Mouse (Mus musculus): ENCODE measurements around the gene Plac9a. TPM values are rescaled to one million over a fixed set of nuclear protein-coding genes. Genes with fewer than 3 reads are reported as not detected.

The Plac9a gene
- polyA plus RNA-seq, 1 experiment from 2014 or later, result 0.53 TPM

Other genes with a start within 250 kb of the Plac9a start
- 26.4 and 26.8 TPM in 2 replicates for gene Ppif, start 208.9 kb downstream of the Plac9a start, polyA plus RNA-seq (2015; fragmentation: Nextera tagmentation; extraction: Ambion mirVana)
- gene Zcchc24, start 134.1 kb downstream of the Plac9a start, polyA plus RNA-seq (2015; fragmentation: Nextera tagmentation; extraction: Ambion mirVana), result 7.5 and 8.3 TPM in 2 replicates
- gene Anxa11, start 60.9 kb downstream of the Plac9a start, polyA plus RNA-seq (2015; fragmentation: Nextera tagmentation; extraction: Ambion mirVana), result 11.2 TPM in 2 replicates
- gene Tmem254a, start 24.6 kb upstream of the Plac9a start, polyA plus RNA-seq (2015; fragmentation: Nextera tagmentation; extraction: Ambion mirVana), result 1.7 and 2.3 TPM in 2 replicates
- gene Cphx1, start 35.2 kb upstream of the Plac9a start, polyA plus RNA-seq (2015; fragmentation: Nextera tagmentation; extraction: Ambion mirVana), result 0.09 TPM in 1 of 2 replicates, not detected in the other
- gene Duxbl1, start 75.5 kb upstream of the Plac9a start, polyA plus RNA-seq (2015; fragmentation: Nextera tagmentation; extraction: Ambion mirVana), result 0.12 TPM in 1 of 2 replicates, not detected in the other
- 3.4 and 4.0 TPM in 2 replicates for gene Gm9780, start 139.6 kb upstream of the Plac9a start, polyA plus RNA-seq (2015; fragmentation: Nextera tagmentation; extraction: Ambion mirVana)
- gene Tmem254c, start 164.3 kb upstream of the Plac9a start, polyA plus RNA-seq (2015; fragmentation: Nextera tagmentation; extraction: Ambion mirVana), result 10.4 and 11.3 TPM in 2 replicates
- gene Cphx2, start 178.4 kb upstream of the Plac9a start, polyA plus RNA-seq (2015; fragmentation: Nextera tagmentation; extraction: Ambion mirVana), result not detected in 2 replicates
- 0.05 TPM in 1 of 2 replicates, not detected in the other for gene Cphx3, start 179.2 kb upstream of the Plac9a start, polyA plus RNA-seq (2015; fragmentation: Nextera tagmentation; extraction: Ambion mirVana)
- gene Duxbl2, start 215.2 kb upstream of the Plac9a start, polyA plus RNA-seq (2015; fragmentation: Nextera tagmentation; extraction: Ambion mirVana), result 0.15 TPM in 1 of 2 replicates, not detected in the other